Mouse (Mus musculus) cerebellum, postnatal 4 days (tissue): ENCODE measurements around the gene Ube2q1.
"Not testable (repeated sequence)": the region's sequence is repeated elsewhere in the genome, so short reads cannot be mapped to it uniquely, and the experiment has no call there.

Source experiments
- DNase-seq, 2 experiments: peaks; one replicate each; pipeline ENCODE4 v3.0.0; 2022; ENCODE audit warnings: low spot score in 2 of 2, mixed read lengths in 1 of 2

The Ube2q1 gene

GRCm38 (mm10) chr3:89786275-89786674 lies 12.9 kb downstream of the Ube2q1 start:
- no peak for DNase-seq

GRCm38 (mm10) chr3:89788680-89789352 lies 15.4 kb downstream of the Ube2q1 start:
- no peak for DNase-seq

- no peak for DNase-seq
These were observed 21.2 kb downstream of the Ube2q1 start for GRCm38 (mm10) chr3:89794616-89795015.

GRCm38 (mm10) chr3:89795746-89796145 lies 22.3 kb downstream of the Ube2q1 start:
- no peak for DNase-seq

GRCm38 (mm10) chr3:89796358-89796757 lies 22.9 kb downstream of the Ube2q1 start:
- no peak for DNase-seq

- DNase-seq: no peak
These were observed 25.1 kb downstream of the Ube2q1 start for GRCm38 (mm10) chr3:89798518-89798917.

GRCm38 (mm10) chr3:89799476-89799875 lies 26.1 kb downstream of the Ube2q1 start:
- DNase-seq: no peak

- not testable (repeated sequence) for DNase-seq
These were observed 26.7 kb downstream of the Ube2q1 start for GRCm38 (mm10) chr3:89800078-89800477.

- DNase-seq: no peak
These were observed 27.5 kb downstream of the Ube2q1 start for GRCm38 (mm10) chr3:89800774-89801506.

- DNase-seq: no peak
These were observed 28.1 kb downstream of the Ube2q1 start for GRCm38 (mm10) chr3:89801507-89801847.

GRCm38 (mm10) chr3:89802876-89803275 lies 29.5 kb downstream of the Ube2q1 start:
- no peak for DNase-seq

- no peak for DNase-seq
These were observed 31.8 kb downstream of the Ube2q1 start for GRCm38 (mm10) chr3:89805179-89805578.

GRCm38 (mm10) chr3:89806751-89807150 lies 33.3 kb downstream of the Ube2q1 start:
- DNase-seq: no peak

GRCm38 (mm10) chr3:89807171-89807570 lies 33.8 kb downstream of the Ube2q1 start:
- DNase-seq: no peak

- DNase-seq: no peak
These were observed 34.5 kb downstream of the Ube2q1 start for GRCm38 (mm10) chr3:89807881-89808280.

- DNase-seq: no peak
These were observed 35.2 kb downstream of the Ube2q1 start for GRCm38 (mm10) chr3:89808638-89809037.

- DNase-seq: no peak
These were observed 37.4 kb downstream of the Ube2q1 start for GRCm38 (mm10) chr3:89810841-89811240.

GRCm38 (mm10) chr3:89812166-89812565 lies 38.8 kb downstream of the Ube2q1 start:
- no peak for DNase-seq

GRCm38 (mm10) chr3:89814051-89814450 lies 40.6 kb downstream of the Ube2q1 start:
- DNase-seq: no peak

GRCm38 (mm10) chr3:89817056-89817455 lies 43.6 kb downstream of the Ube2q1 start:
- peak in 1 of 2 experiments; percentile 40 for DNase-seq

- DNase-seq: no peak
These were observed 45.2 kb downstream of the Ube2q1 start for GRCm38 (mm10) chr3:89818605-89819004.

- DNase-seq: no peak
These were observed 46.5 kb downstream of the Ube2q1 start for GRCm38 (mm10) chr3:89819897-89820296.

- DNase-seq: no peak
These were observed 47.1 kb downstream of the Ube2q1 start for GRCm38 (mm10) chr3:89820311-89821095.
